Mouse (Mus musculus): ENCODE measurements at regions not wholly inside any gene's neighbourhood (a gene's known extent, or its start where the extent isn't known, plus 50 kb on each side); places are given as distances from the start of the nearest gene placed in this dataset.

- ATAC-seq (ENCODE audit: poor library complexity, severe bottlenecking) = no peak
Observed at GRCm38 (mm10) chr9:87649015-87649978, 81.8 kb downstream of the Tbx18 start.

DNA sequence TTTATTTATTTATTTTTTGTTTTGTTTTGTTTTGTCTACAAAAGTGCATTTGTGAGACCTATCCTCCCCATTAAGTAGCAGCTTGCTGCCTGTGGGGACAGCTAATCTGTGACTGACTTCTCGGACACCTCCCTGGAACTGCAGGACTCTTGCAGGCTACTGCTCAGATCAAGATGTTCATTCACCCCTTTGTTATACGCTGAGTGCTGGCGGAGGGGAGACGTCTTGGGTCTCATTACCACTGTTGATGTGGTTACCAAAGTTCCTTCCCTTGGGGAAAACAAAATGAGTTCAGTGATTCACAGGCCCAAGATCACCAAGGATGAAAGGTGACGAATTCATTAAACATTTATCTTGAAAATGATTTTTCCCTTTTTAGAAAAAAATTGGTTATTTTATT is 82.7 kb downstream of the Tbx18 start:
- ATAC-seq (ENCODE audit: poor library complexity, severe bottlenecking) = no peak

DNA sequence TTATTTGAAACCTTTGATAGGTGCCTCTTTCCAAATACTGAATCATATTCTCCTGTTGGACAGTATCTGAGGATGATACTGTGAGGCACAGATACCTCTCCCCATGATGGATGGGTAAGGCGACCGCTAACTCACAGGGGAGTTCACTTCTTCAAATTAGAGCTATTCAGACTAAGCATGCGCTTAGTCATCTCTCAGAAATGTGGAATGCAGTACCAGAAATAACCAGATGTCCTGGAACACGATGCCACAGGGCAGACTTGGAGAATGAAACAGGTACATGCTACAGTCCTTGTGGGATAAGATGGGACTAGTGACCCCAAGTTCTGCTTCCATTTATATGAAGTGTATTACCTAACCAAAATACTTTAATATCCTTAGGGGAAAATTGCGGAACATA is 86.0 kb downstream of the Tbx18 start:
- ATAC-seq (ENCODE audit: poor library complexity, severe bottlenecking) = no peak

DNA sequence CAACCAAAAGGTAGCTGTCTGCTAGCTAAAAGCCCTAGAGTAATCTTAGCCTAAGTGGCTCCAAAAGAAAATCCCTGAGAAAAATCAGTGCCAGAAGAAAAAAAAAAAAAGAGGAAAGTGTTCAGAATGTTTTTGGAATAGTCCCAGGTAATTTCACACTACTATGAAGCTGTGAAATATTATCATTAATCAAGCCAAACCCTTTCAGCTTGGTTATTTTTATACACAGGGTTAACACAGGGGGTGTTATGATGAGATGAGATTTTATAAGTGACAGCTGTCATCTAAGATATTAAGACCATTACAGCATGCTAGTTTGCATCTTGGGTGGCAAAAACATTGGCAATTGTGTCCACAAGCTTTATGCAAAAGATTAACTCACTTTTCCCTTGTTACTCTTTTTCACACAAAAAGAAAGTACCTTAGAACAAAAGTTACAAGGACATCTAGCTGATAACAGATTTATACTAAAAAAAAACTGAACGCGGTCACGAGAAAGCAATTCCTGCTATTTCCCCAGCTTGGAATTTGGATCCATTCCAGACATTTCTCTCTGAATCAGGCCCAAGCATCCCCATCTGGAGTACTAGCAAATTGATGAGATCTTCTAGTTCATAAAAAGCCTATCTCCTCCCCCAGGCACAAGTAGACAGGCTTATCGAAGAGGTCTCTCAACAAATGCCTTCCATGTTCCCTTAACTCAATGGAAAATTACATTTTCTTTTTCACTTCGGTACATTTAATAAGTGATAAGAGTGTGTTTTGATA is 97.0 kb downstream of the Tbx18 start:
- no peak for ATAC-seq (ENCODE audit: poor library complexity, severe bottlenecking)

GRCm38 (mm10) chr9:87626432-87626831 is 104.6 kb downstream of the Tbx18 start:
- ATAC-seq (ENCODE audit: poor library complexity, severe bottlenecking) = no peak

- no peak for ATAC-seq (ENCODE audit: poor library complexity, severe bottlenecking)
Observed at GRCm38 (mm10) chr9:87618238-87618673, 112.8 kb downstream of the Tbx18 start.

- no peak for ATAC-seq (ENCODE audit: poor library complexity, severe bottlenecking)
Observed at GRCm38 (mm10) chr9:87607878-87608631, 123.0 kb downstream of the Tbx18 start.

GRCm38 (mm10) chr9:87575591-87575990 is 155.5 kb downstream of the Tbx18 start:
- no peak for ATAC-seq (ENCODE audit: poor library complexity, severe bottlenecking)

DNA sequence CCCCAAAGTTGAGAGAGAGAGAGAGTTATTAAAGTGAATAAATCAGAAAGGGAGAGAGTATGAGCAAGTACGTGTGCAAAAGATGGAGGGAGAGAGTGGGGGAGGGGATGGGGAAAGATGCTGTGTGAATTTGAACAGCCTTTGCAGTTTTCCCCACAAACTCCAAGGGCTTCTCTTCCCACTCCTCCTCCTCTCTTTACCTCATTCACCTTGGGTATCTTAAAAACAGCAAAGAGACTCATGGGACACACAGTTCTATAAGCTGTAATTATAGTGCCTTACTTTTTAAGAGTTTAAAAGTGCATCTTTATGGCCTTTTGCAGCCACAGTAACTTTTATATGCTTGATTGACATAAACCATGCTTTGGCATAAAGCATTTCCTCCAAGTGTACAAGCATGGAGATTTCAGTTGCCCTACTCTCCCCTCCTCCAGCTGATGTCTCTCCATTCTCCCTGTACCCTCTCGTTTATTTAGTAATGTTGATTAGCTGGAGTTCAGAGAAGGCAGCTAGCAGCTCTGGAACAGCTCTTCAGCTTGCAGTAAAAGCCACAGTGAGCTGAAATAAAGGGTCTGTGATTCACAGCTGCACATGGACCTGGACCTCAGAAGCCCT is 156.7 kb downstream of the Tbx18 start:
- ATAC-seq (ENCODE audit: poor library complexity, severe bottlenecking) = no peak

- ATAC-seq (ENCODE audit: poor library complexity, severe bottlenecking) = no peak
Observed at GRCm38 (mm10) chr9:87563244-87563643, 167.8 kb downstream of the Tbx18 start.

GRCm38 (mm10) chr9:87562796-87563195 is 168.3 kb downstream of the Tbx18 start:
- ATAC-seq (ENCODE audit: poor library complexity, severe bottlenecking) = no peak

GRCm38 (mm10) chr9:87557841-87558240 is 173.2 kb downstream of the Tbx18 start:
- ATAC-seq (ENCODE audit: poor library complexity, severe bottlenecking) = no peak

GRCm38 (mm10) chr9:87556953-87557394 is 174.1 kb downstream of the Tbx18 start:
- ATAC-seq (ENCODE audit: poor library complexity, severe bottlenecking) = no peak

DNA sequence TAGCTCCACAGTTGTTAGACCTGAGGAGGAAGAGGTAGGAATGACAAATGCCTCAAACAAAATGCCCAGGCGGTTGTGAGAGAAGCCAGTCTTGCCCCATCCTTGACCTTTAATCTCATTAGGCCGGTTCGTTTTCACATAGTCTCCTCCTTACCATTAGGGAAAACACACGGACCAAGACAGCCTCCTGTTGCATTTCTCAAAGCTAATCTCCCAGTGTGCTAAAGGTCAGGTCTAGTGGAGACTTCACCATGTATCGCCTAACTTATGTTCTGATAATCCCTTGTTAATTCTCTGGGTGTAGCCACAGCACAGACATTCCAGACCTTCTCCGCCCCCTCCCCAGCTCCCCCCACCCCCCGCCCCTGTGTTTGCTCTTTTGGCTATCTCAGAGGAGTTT is 174.5 kb downstream of the Tbx18 start:
- ATAC-seq (ENCODE audit: poor library complexity, severe bottlenecking) = no peak

DNA sequence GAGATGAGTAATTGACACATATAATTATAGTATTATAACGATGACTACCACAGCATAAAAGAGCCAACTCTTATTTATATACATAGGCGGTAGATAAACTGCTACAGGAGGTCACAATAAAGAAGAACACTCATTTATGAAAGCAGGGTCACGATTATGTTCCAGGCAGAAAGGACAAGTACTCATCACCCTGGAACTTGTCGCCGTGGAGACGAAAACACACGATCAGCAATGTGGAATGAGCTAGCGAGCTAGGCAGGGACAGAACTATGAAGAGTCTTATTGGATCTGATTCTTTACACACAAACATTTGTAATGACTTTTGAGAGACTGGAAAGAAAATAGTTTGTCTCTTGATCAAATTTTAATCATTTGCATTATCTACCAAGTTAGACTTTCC is 197.9 kb downstream of the Tbx18 start:
- no peak for ATAC-seq (ENCODE audit: poor library complexity, severe bottlenecking)

- no peak for ATAC-seq (ENCODE audit: poor library complexity, severe bottlenecking)
Observed at GRCm38 (mm10) chr9:87529908-87530307, 201.2 kb downstream of the Tbx18 start.

GRCm38 (mm10) chr9:87524890-87525684 is 206.0 kb downstream of the Tbx18 start:
- ATAC-seq (ENCODE audit: poor library complexity, severe bottlenecking) = no peak

DNA sequence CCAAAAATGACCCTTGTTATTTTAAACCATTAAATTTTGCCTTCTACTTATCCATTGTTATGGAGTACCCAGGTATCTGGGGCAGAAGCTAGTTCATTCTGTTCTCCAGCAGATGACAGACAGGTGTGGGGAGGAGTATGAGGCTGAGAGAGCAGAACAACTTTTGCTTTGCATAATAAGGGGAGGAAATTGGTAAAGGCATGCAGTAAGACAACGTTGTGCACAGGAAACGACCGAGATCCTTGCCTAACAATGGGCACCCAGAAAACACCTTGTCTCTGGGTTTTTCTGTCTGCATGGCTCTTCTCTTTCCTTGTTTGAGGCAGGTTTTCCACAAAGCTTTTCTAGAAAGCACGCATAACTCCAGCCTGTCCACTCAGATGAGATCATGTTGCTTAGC is 220.4 kb downstream of the Tbx18 start:
- ATAC-seq (ENCODE audit: poor library complexity, severe bottlenecking) = peak; percentile 79

- ATAC-seq (ENCODE audit: poor library complexity, severe bottlenecking) = no peak
Observed at GRCm38 (mm10) chr9:87504673-87505385, 226.2 kb downstream of the Tbx18 start.
